Mouse (Mus musculus) adrenal gland, adult 2 months (tissue): Measurements from ENCODE around the gene Prkce. TPM values are rescaled to one million over a fixed set of nuclear protein-coding genes. Genes with fewer than 3 reads are reported as not detected.
A peak's percentile ranks its signal among the peaks of the same experiment; 100 is the strongest.

Experiments
- DNase-seq: peaks from one replicate; pipeline ENCODE4 v3.0.0; 2021
- polyA plus RNA-seq: library from polyadenylated mRNA; depleted of rRNA; stranded (reverse); fragments of >200 nt; gene quantifications from 2 replicates; pipeline ENCODE4 v1.2.3, GENCODE M21; 2012; rRNA removed
- total RNA-seq, 2 experiments: library from RNA; stranded (reverse); gene quantifications; 2 replicates each; pipeline ENCODE4 v1.2.3; 2021

The Prkce gene
- total and polyA plus RNA-seq, 3 experiments = 4.5 to 20.5 (median 17.5) TPM

DNA sequence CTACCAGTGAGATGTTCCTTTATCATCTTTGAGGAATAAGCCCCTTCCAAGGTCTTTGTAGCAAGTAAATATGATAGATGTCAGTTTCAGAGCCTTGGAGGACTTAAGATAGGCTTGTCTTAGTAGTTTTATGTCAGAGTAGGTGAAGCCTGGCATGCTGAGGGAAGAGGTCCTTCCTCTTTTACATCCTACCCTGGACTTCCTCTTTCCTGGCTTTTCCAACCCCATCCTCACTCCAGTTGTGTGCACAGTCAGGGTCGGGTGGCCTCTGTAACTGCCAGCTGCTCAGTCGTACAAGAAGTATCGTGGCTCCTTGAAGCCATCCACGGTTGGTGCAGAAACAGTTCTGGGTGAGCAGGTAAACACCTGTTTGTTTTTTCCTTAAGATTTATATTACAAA is 517.7 kb downstream of the Prkce start:
- no peak for DNase-seq

DNA sequence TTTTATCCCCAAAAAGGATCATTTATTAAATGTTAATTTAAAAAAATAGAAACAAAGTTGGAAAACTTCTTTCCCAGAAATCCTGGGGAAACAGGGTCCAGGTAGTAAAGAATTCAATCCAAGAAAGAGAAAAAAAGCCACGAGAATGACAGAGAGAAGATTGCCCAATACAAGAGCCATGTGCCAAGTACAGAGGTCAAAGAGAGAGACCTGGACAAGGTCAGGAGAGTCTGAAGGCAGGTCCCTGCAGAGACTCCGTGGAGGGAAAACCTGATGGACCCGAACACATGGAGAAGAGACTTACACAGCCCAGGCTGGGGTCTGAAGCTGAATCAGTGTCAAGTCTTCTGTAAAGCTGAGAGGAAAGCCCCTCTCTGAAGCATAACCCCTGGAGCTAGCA is 519.4 kb downstream of the Prkce start:
- DNase-seq = peak; percentile 33

DNA sequence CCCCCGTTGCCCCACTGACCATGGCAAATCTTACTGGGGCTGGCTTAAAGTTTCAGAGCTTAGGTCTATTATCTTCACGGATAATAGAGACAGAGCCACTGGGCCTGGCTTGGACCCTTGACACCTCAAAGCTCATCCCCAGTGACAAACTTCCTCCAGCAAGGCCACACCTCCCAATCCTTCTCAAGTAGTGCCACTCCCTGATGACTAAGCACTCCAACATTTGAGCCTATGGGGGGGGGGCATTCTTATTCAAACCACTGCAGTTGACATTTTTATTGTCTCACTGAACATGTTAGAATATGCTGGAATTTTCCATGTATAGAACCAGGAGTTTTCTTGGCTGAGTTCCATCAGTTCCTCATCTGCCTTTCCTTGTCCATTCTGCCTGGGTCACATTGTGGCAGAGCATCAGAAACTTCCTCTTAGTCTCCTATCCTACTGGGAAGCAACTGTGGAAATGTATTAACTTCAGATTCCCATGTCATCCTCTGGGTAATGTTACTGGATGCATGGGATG is 523.3 kb downstream of the Prkce start:
- no peak for DNase-seq

DNA sequence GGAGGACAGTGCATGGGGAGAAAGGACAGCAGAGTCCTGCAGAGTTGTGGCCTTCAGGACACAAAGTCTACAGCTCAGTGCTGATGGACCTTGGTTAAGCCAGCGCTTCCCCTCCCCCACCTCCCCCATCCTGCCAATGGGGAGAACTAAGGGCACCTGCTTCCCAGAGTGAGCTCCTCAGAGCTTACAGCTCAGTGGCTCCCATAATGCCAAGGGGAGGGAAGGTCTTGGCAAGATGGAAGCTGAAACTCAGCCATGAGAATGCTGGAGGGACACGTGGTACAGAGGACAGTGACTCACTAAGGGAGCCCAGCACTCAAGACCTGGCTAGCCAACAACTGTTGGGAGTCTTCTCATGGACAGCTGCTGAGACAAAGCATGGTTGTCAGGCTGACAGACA is 530.2 kb downstream of the Prkce start:
- peak; percentile 55 for DNase-seq

DNA sequence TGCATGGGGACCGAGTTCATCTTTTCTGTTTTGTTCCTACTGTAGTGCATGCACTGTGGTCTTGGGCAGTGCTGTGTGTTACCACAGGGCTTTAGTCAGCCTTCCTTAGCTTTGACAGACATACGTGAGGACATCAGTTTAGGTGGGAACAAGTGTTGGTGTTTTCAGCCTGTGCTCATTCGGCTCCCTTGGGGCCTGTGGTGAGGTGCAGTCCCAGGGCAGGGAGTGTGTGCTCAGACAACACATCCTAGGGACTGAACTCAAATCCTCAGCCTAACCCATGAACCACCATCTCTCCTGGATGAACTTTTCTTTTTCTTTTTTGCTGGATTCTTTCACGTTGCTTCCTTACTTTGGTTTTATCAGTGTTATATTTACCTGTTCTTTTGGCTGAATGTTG is 535.8 kb downstream of the Prkce start:
- DNase-seq = no peak

DNA sequence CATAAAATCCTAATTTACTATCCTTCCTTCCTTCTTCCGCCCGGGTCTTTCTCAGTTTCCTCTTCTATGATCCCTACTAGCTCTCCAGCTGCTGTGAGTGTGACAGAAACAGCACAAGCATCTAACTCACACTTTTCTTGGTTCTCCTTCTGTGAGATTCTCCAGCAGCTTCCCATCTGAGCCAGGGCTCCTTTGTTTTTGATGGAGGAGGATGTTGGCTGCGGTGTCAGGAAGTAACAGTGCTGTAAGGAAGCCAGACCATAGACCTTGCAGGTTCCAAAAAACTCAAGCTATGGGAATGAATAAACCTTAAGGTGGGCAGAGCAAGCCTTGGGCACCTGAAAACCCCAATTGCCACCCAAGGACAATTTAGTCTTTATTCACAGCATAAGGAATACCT is 537.7 kb downstream of the Prkce start:
- DNase-seq = no peak

DNA sequence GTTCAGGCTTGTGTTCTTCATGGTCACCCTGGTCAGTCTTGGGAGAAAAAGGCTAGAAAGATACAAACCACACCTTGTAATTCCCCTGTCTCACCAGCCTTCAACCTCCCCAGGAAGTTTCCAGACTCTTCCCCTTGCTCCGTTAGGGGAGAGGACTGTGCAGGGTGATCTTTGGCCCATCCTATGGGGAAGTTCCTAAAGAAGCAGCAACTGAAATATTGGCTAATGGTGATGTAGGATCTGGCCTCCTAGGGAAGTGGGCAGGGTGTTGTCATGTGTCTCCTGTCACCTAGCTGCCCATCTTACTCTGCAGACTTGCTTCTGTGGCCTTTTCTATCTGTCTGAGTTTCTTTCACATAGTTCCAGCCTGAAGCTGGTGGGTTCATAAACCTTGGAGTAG is 538.9 kb downstream of the Prkce start:
- no peak for DNase-seq

Other genes starting within 250 kb of the Prkce start
- 10 to 100 TPM; 13.8 to 18.2 TPM for gene Srbd1, start 22.6 kb upstream of the Prkce start, total RNA-seq
- 0.75 and 1.3 TPM in 2 replicates for gene Srbd1, start 22.6 kb upstream of the Prkce start, polyA plus RNA-seq